Mouse (Mus musculus) limb, embryonic 12.5 days (tissue): ENCODE data around the gene Bcat1. TPM values are rescaled to one million over a fixed set of nuclear protein-coding genes. Genes with fewer than 3 reads are reported as not detected.
A peak's percentile ranks its signal among the peaks of the same experiment; 100 is the strongest.

Experiments used
- ATAC-seq: fragments of 200-750 bp; cut with Nextera tagmentation; 2 replicates; pipeline ENCODE4 v1.8.0; 2017; ENCODE audit warnings: low read depth, moderate TSS enrichment; ENCODE audit not compliant: insufficient number of reproducible peaks, insufficient read depth, low FRiP score, low TSS enrichment
- H3K27ac ChIP-seq: fragments of 300-500 bp; sonication (generic); 2 replicates; pipeline ENCODE4 v1.5.1; 2016; ENCODE audit warnings: mild to moderate bottlenecking, moderate library complexity
- H3K27me3 ChIP-seq: fragments of 300-500 bp; sonication (generic); 2 replicates; pipeline ENCODE4 v1.6.1; 2016; ENCODE audit warnings: mild to moderate bottlenecking, moderate library complexity
- H3K36me3 ChIP-seq: fragments of 300-500 bp; sonication (generic); 2 replicates; pipeline ENCODE4 v1.6.1; 2016; ENCODE audit warnings: mild to moderate bottlenecking, moderate library complexity
- H3K4me1 ChIP-seq: fragments of 300-500 bp; sonication (generic); replicated peaks from 2 replicates; pipeline ENCODE4 v1.6.1; 2016
- H3K4me2 ChIP-seq: fragments of 300-500 bp; sonication (generic); 2 replicates; pipeline ENCODE4 v1.6.1; 2016; ENCODE audit warnings: mild to moderate bottlenecking, moderate library complexity
- H3K4me3 ChIP-seq: fragments of 300-500 bp; sonication (generic); replicated peaks from 2 replicates; pipeline ENCODE4 v1.5.1; 2016; ENCODE audit warnings: mild to moderate bottlenecking
- H3K9ac ChIP-seq: fragments of 300-500 bp; sonication (generic); replicated peaks from 2 replicates; pipeline ENCODE4 v1.6.1; 2016; ENCODE audit warnings: mild to moderate bottlenecking, moderate library complexity
- H3K9me3 ChIP-seq: fragments of 300-500 bp; sonication (generic); 2 replicates; pipeline ENCODE4 v1.6.1; 2016; ENCODE audit warnings: mild to moderate bottlenecking, moderate library complexity
- WGBS: fragments of 180-500 bp; shearing (Covaris S2); methylation state at CpG from one replicate; pipeline ENCODE4 v1.1.7; 2016; 5-methylcytosine and 5-hydroxymethylcytosine counted together
- polyA plus RNA-seq: library from polyadenylated mRNA; unstranded; fragments of >200 nt; fragmentation: Nextera tagmentation; extraction: Ambion mirVana; gene quantifications from 2 replicates; pipeline ENCODE4 v1.2.1, GENCODE M21; 2016

The Bcat1 gene
- polyA plus RNA-seq, 1 experiment from 2014 or later = 41.7 TPM

DNA sequence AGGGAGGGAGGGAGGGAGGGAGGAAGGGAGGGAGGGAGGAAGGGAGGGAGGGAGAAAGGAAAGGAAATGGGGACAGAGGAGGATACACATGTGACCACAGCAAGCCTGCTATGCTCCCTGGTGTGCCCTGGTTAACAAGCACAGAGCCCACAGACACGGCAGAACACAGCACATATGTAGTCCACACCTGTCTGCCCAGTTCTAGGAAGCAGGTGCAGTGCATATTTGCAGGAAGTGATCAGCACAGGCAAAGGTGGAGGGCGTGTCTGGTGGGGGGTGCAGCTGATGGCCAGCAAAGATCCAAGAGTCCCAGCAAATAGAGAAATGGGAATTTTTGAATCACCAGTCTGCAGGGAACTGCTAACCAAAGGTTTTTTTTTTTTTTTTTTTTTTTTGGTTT lies 23.3 kb downstream of the Bcat1 start:
- peaks cover 9% of the 10 kb centered on the region; the same call in 1 of the 2 replicates for H3K4me1 ChIP-seq
- H3K36me3 ChIP-seq = no peaks in the 10 kb centered on the region
- H3K27me3 ChIP-seq = peaks cover 19% of the 10 kb centered on the region
- 58% methylated on average over 2 of the region's 2 CpGs for WGBS
- ATAC-seq = no peak
- no peaks in the 10 kb centered on the region for H3K9me3 ChIP-seq
- no peak overlapping the region for H3K4me3 ChIP-seq
- H3K4me2 ChIP-seq = no peak overlapping the region
- no peak overlapping the region for H3K9ac ChIP-seq
- no peak overlapping the region for H3K27ac ChIP-seq

- no peak overlapping the region for H3K4me3 ChIP-seq
- ATAC-seq = no peak
- 43% methylated on average over 3 of the region's 3 CpGs for WGBS
- H3K4me2 ChIP-seq = no peak overlapping the region
- no peak overlapping the region for H3K9ac ChIP-seq
- peaks cover 17% of the 10 kb centered on the region for H3K4me1 ChIP-seq
- no peak overlapping the region for H3K27ac ChIP-seq
- peaks cover 19% of the 10 kb centered on the region for H3K27me3 ChIP-seq
- H3K36me3 ChIP-seq = no peaks in the 10 kb centered on the region
- no peaks in the 10 kb centered on the region for H3K9me3 ChIP-seq
Measured at GRCm38 (mm10) chr6:145050899-145051298, 25.1 kb downstream of the Bcat1 start.

DNA sequence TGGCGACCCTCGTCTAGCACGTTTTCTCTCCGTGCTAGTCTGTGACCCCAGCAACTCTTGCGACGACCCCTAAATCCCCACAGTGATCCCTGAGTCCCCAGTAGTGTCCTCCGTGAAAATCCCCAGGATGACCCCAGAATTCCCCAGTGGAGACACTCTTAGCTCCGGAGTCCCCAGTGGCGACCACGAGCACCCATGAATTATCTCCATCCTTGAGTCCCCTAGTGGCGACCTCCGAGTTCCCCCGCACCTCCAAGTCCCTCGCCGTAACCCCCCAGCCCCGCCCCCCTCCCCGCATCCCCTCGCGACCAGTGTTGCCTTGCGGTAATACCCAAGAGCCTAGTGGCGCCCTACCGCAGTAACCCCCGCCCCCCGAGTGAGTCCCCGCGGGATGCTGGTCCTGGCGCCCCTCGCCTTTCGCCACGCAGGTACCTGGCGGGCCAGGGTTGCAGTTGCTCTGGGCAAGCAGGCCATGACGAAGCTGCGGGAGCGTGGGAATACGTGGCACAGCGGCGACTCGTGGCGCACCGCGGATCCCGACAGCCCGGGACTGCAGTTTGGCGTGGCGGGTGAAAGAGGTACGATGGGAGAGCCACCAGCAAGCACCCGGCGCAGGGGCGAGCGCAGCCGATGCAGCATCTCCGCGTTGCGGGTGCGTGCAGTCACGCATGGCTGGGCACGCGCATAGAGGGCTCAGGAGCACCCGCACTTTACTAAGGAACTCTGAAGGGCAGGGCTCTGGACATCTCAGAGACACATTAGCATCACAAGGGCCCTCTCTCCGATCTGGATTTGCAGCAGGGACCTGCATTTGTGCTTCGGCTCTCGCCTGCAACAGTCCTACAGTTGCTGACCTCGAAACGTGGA lies 27.6 kb downstream of the Bcat1 start:
- peak overlapping the region; percentile 58 for H3K9ac ChIP-seq
- peak overlapping the region; percentile 48 for H3K4me3 ChIP-seq
- no peaks in the 10 kb centered on the region for H3K36me3 ChIP-seq
- H3K4me1 ChIP-seq = peaks cover 17% of the 10 kb centered on the region
- no peak overlapping the region for H3K27ac ChIP-seq
- peak; percentile 50 for ATAC-seq
- no peaks in the 10 kb centered on the region for H3K9me3 ChIP-seq
- 14% methylated on average over 64 of the region's 64 CpGs for WGBS
- H3K27me3 ChIP-seq = peaks cover 19% of the 10 kb centered on the region
- peak overlapping the region; percentile 98 for H3K4me2 ChIP-seq

DNA sequence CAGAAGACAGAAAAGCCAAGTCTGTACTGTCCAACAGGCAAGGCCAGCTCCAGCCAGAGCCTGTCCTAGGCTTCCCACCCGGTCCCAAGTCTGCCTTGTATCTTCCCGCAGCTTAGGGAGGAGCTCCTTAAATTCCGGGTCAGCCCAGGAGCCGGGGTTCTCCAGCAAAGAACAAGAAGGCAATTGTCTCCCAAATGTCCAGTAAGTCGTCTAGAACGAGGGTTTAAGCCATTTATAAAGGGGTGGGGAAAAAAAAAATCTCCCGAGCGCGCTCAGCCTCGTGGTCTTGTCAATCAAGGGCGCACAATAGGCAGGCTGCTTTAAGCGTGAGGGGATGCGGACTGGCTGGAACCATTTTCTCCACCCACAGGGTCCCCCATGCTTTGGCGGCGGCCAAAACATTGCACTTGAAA lies 28.5 kb downstream of the Bcat1 start:
- H3K4me3 ChIP-seq = peak overlapping the region; percentile 48
- 34% methylated on average over 15 of the region's 15 CpGs for WGBS
- peaks cover 22% of the 10 kb centered on the region for H3K4me1 ChIP-seq
- no peak overlapping the region for H3K27ac ChIP-seq
- no peaks in the 10 kb centered on the region for H3K9me3 ChIP-seq
- peak overlapping the region; percentile 98 for H3K4me2 ChIP-seq
- peaks cover 19% of the 10 kb centered on the region for H3K27me3 ChIP-seq
- H3K9ac ChIP-seq = peak overlapping the region; percentile 58
- ATAC-seq = no peak
- H3K36me3 ChIP-seq = no peaks in the 10 kb centered on the region

DNA sequence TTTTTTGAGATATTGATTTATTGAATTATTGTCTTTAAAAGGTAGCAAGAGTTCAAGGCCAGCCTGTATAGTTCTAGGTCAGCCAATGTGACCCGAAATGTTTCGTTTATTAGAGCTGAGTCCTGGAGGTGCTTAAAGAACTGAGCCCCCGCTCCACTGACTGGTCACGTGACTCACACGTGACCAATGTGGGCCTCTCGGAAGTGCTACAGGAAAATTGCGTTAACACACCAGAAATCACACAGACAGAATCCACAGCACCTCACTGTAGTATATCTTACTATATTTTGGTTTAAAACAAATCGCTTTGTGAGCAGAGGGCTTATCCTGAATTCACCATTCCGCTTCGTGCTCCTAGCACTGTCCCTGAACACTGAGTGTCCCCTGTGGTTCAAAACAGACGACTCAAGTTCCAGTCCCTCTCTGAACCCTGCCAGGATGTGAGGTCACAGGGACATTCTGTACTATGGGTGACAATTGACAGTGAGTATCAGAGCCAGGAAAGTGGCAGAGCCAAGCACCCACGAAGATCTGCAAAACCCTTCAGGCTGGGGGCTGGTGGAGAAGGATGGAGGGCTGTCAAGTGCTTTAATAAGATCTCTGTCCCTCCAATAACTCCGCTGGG lies 29.6 kb downstream of the Bcat1 start:
- H3K4me1 ChIP-seq = peaks cover 23% of the 10 kb centered on the region
- peak overlapping the region; percentile 98 for H3K4me2 ChIP-seq
- H3K27me3 ChIP-seq = peaks cover 19% of the 10 kb centered on the region
- 78% methylated on average over 13 of the region's 13 CpGs for WGBS
- no peak for ATAC-seq
- H3K4me3 ChIP-seq = peak overlapping the region; percentile 3; the same call in 1 of the 2 replicates
- no peaks in the 10 kb centered on the region for H3K9me3 ChIP-seq
- H3K9ac ChIP-seq = no peak overlapping the region
- no peak overlapping the region for H3K27ac ChIP-seq
- H3K36me3 ChIP-seq = no peaks in the 10 kb centered on the region

DNA sequence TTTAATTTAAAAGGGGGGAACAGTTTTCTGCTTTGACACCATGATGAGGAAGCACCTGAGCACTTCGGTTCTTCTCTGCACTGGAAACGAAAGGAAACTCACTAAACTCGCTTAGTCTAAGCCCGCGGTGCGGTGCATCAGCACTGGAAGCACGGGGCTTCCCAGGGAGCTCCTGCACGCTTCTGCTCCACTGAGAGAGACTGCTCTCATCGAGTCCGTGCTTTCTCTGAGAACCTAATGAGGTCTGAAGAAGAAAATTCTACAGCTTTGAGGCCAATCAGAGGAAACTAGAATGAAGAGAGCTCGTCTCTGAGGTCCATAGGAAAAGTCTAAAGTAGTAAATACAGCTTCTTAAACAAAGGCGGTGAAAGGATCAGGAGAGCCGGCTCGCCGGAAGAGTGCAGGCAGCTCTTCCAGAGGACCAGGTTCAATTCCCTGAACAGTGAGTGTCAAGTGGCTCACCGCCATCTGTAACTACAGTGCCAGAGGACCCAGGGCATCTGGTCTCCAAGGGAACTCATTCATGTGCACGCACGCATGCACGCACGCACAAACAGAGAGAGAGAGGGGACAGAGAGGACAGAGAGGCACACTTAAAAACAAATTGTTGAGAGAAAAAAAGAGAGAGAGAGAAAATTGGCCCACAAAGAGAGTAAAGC lies 30.9 kb downstream of the Bcat1 start:
- H3K4me1 ChIP-seq = peaks cover 23% of the 10 kb centered on the region
- H3K27ac ChIP-seq = no peak overlapping the region

GRCm38 (mm10) chr6:145040732-145041131 lies 35.3 kb downstream of the Bcat1 start:
- no peaks in the 10 kb centered on the region for H3K9me3 ChIP-seq
- no peak overlapping the region for H3K4me2 ChIP-seq
- H3K27me3 ChIP-seq = no peaks in the 10 kb centered on the region
- H3K4me3 ChIP-seq = no peak overlapping the region
- no peak overlapping the region for H3K9ac ChIP-seq
- peaks cover 6% of the 10 kb centered on the region for H3K4me1 ChIP-seq
- no peak overlapping the region for H3K27ac ChIP-seq
- 68% methylated on average over 7 of the region's 7 CpGs for WGBS
- no peak for ATAC-seq
- no peaks in the 10 kb centered on the region for H3K36me3 ChIP-seq

More for the DNA sequence above, 30.9 kb downstream of the Bcat1 start:
- Histone ChIP-seq H3K36me3 (no peaks in the 10 kb centered on the region), H3K4me2 (no peak overlapping the region), H3K4me3 (no peak overlapping the region), H3K9me3 (no peaks in the 10 kb centered on the region), H3K9ac (no peak overlapping the region), H3K27me3 (peaks cover 17% of the 10 kb centered on the region)
- 90% methylated on average over 20 of the region's 20 CpGs for WGBS
- ATAC-seq = no peak

DNA sequence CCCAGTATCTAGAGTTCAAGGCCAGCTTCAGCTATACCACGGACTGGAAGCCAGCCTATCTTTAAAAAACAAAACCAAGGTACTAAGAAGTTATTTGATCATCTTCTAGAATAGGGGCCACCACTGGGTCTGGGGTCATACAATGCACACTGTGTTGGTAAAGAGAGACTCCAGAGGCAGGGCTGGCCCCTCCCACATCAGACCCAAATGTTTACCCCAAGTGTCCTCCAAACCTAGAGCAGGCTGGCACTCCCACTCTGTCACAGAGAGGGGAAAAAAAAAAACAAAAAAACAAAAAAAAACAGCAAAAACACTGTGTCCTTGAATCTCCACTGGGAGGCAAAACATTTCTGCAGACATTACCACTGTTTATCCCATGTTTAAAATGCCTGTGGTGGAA lies 38.4 kb downstream of the Bcat1 start:
- Histone ChIP-seq H3K9me3 (no peaks in the 10 kb centered on the region), H3K27me3 (no peaks in the 10 kb centered on the region), H3K4me2 (no peak overlapping the region), H3K27ac (no peak overlapping the region), H3K4me3 (no peak overlapping the region), H3K9ac (no peak overlapping the region), H3K36me3 (peaks cover 11% of the 10 kb centered on the region; the same call in 1 of the 2 replicates), H3K4me1 (peaks cover 3% of the 10 kb centered on the region)
- ATAC-seq = no peak
- WGBS = 79% methylated on average over 1 of the region's 1 CpGs

- Histone ChIP-seq H3K27ac (no peak overlapping the region), H3K4me3 (no peak overlapping the region), H3K4me2 (no peak overlapping the region), H3K4me1 (0 out of 2 replicates have a peak, but pooled peaks cover 6% of the 10 kb centered on the region), H3K36me3 (peaks cover 11% of the 10 kb centered on the region; the same call in 1 of the 2 replicates), H3K9me3 (no peaks in the 10 kb centered on the region), H3K27me3 (no peaks in the 10 kb centered on the region), H3K9ac (no peak overlapping the region)
- no peak for ATAC-seq
- WGBS = 90% methylated on average over 9 of the region's 9 CpGs
Measured at GRCm38 (mm10) chr6:145035412-145035811, 40.6 kb downstream of the Bcat1 start.

- Histone ChIP-seq H3K36me3 (peaks cover 11% of the 10 kb centered on the region; the same call in 1 of the 2 replicates), H3K4me1 (0 out of 2 replicates have a peak, but pooled peaks cover 6% of the 10 kb centered on the region), H3K9ac (no peak overlapping the region), H3K4me2 (no peak overlapping the region), H3K9me3 (no peaks in the 10 kb centered on the region), H3K27me3 (no peaks in the 10 kb centered on the region), H3K27ac (no peak overlapping the region), H3K4me3 (no peak overlapping the region)
- 70% methylated on average over 9 of the region's 9 CpGs for WGBS
- ATAC-seq = no peak
Measured at GRCm38 (mm10) chr6:145030587-145030986, 45.4 kb downstream of the Bcat1 start.

GRCm38 (mm10) chr6:145023990-145024389 lies 52.0 kb downstream of the Bcat1 start:
- Histone ChIP-seq H3K4me3 (no peak overlapping the region), H3K9me3 (peaks cover 7% of the 10 kb centered on the region; the same call in 1 of the 2 replicates), H3K4me2 (no peak overlapping the region), H3K9ac (no peak overlapping the region), H3K36me3 (peaks cover 12% of the 10 kb centered on the region; the same call in 1 of the 2 replicates), H3K27me3 (0 out of 2 replicates have a peak, but pooled peaks cover 2% of the 10 kb centered on the region), H3K4me1 (peaks cover 7% of the 10 kb centered on the region; the same call in 1 of the 2 replicates), H3K27ac (no peak overlapping the region)
- ATAC-seq = no peak
- 88% methylated on average over 8 of the region's 8 CpGs for WGBS
